Mouse (Mus musculus): ENCODE data around the gene Rest.

- TF ChIP-seq CTCF (IDR thresholded peaks at IDR 0.05) (peak; percentile 25; the same call in 1 of the 2 replicates), EP300 (IDR thresholded peaks at IDR 0.05) (no peak)
Observed at GRCm38 (mm10) chr5:77265671-77266065, 377 bp downstream of the Rest start.
